Comparison of ENCODE assay signal across 22 mouse cellular contexts in the genomic region with DNA sequence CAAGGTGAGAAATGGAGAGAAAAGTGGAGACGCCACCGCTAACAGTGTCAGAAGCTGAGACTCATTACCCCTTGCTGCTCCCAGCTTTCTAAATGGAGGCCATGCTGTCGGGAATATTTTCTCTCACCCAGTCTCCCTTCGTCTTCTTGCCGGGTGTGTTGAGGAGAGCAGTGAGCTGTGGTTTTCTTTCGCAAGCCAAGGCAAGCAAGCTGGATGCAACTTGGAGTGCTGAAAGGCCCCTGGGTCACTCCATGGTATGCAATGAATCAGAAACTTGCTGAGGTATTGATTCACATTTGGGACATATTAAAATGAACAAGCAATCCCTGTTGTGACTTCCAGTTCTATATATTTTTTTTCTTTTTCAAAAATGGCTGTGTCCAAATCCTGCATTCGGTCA.
DNase-seq lines count a peak whose midpoint lies in the region.
"Had no signal": no experiment of that assay in that cellular context is flagged by ENCODE, and none has a peak within 500 bp of the region (broad histone marks: within the 10 kb centered on the region; RNA-seq: fewer than 3 reads in every experiment).

No protein-coding gene starts in this region.

- WGBS in limb, embryonic 10.5 days = 85% methylated on average over 7 of the region's 7 CpGs

- H3K4me3 ChIP-seq in limb, embryonic 10.5 days = no peak overlapping the region
- H3K4me3 ChIP-seq: embryonic facial prominence, embryonic 12.5 days; heart, embryonic 15.5 days; hindbrain, embryonic 10.5 days; hindbrain, embryonic 13.5 days; intestine, embryonic 15.5 days had no signal

- peaks cover 10% of the 10 kb centered on the region; the same call in 1 of the 2 replicates for H3K4me1 ChIP-seq in limb, embryonic 10.5 days
- H3K4me1 ChIP-seq: embryonic facial prominence, embryonic 12.5 days; heart, embryonic 15.5 days; hindbrain, embryonic 13.5 days; intestine, embryonic 15.5 days had no signal

- H3K9me3 ChIP-seq in limb, embryonic 10.5 days (replicated peaks) = no peaks in the 10 kb centered on the region
- H3K9me3 ChIP-seq: embryonic facial prominence, embryonic 12.5 days; heart, embryonic 15.5 days; hindbrain, embryonic 10.5 days; hindbrain, embryonic 13.5 days; intestine, embryonic 15.5 days had no signal

- 0 out of 2 replicates have a peak overlapping the region, but pooled peaks have one; percentile 30 for H3K27ac ChIP-seq in limb, embryonic 10.5 days
- H3K27ac ChIP-seq: embryonic facial prominence, embryonic 12.5 days; heart, embryonic 15.5 days; hindbrain, embryonic 10.5 days; hindbrain, embryonic 13.5 days; intestine, embryonic 15.5 days had no signal

- H3K36me3 ChIP-seq in limb, embryonic 10.5 days = no peaks in the 10 kb centered on the region
- H3K36me3 ChIP-seq: embryonic facial prominence, embryonic 12.5 days; G1E; heart, embryonic 15.5 days; hindbrain, embryonic 10.5 days; hindbrain, embryonic 13.5 days; intestine, embryonic 15.5 days had no signal

- peak; percentile 89 for DNase-seq in 3T3-L1 (ENCODE audit: low read depth, low spot score)
- DNase-seq in adipocyte (ENCODE audit: low spot score) = peak; percentile 47
- DNase-seq in limb, embryonic 10.5 days (ENCODE audit: low spot score) = no peak
- no peak for DNase-seq in Muller cell, postnatal 12 days (ENCODE audit: inconsistent ontology term)
- DNase-seq in thymus, postnatal 36 days = no peak
- no peak for DNase-seq in frontal cortex, adult 2 months (ENCODE audit: extremely low spot score in 1 of 2, low spot score in 1 of 2)
- DNase-seq: adrenal gland, postnatal 36 days; B cell, adult 2 months; cerebellum, adult 18-20 months; cerebellum, adult 9-10 months; gastrocnemius, postnatal 10 days; gastrocnemius, postnatal 36 days; heart, postnatal 10 days; heart, postnatal 36 days; kidney, adult 11 months had no signal

- H3K27me3 ChIP-seq in limb, embryonic 10.5 days (ENCODE audit: low read depth, poor library complexity, severe bottlenecking) = no peaks in the 10 kb centered on the region
- H3K27me3 ChIP-seq: CH12.LX; embryonic facial prominence, embryonic 12.5 days; heart, embryonic 15.5 days; hindbrain, embryonic 13.5 days; intestine, embryonic 15.5 days had no signal

Comparison
In these comparisons a context has a peak if more than half of its experiments do, and no peak if none do; other contexts are left out.
1. DNase-seq: peak in 3T3-L1 (single experiment) and adipocyte (single experiment); none in limb, embryonic 10.5 days (single experiment), Muller cell, postnatal 12 days (single experiment), thymus, postnatal 36 days (0 of 2) and frontal cortex, adult 2 months (0 of 2).